Mouse (Mus musculus) hindbrain, postnatal 0 days (tissue): ENCODE data around the gene Pusl1. TPM values are rescaled to one million over a fixed set of nuclear protein-coding genes. Genes with fewer than 3 reads are reported as not detected.

Experiments
- ATAC-seq: fragments of 200-750 bp; cut with Nextera tagmentation; 2 replicates; pipeline ENCODE4 v1.8.0; 2017; ENCODE audit warnings: mild to moderate bottlenecking, moderate TSS enrichment, moderate library complexity
- DNase-seq: peaks from one replicate; pipeline ENCODE4 v3.0.0-alpha.2; 2015; ENCODE audit warnings: low spot score
- H3K27ac ChIP-seq: fragments of 300-500 bp; sonication (generic); 2 replicates; pipeline ENCODE4 v1.5.1; 2014; ENCODE audit warnings: mild to moderate bottlenecking
- H3K27me3 ChIP-seq: fragments of 300-500 bp; sonication (generic); 2 replicates; pipeline ENCODE4 v1.6.1; 2014; ENCODE audit warnings: low read length, mixed read lengths; ENCODE audit not compliant: insufficient read depth
- H3K36me3 ChIP-seq: fragments of 300-500 bp; sonication (generic); 2 replicates; pipeline ENCODE4 v1.6.1; 2014; ENCODE audit warnings: low read length, mixed read lengths; ENCODE audit not compliant: insufficient read depth
- H3K4me1 ChIP-seq: fragments of 300-500 bp; sonication (generic); 2 replicates; pipeline ENCODE4 v1.6.1; 2014; ENCODE audit warnings: antibody characterized with exemption, low read length, mixed read lengths; ENCODE audit not compliant: insufficient read depth
- H3K4me2 ChIP-seq: fragments of 300-500 bp; sonication (generic); 2 replicates; pipeline ENCODE4 v1.6.1; 2014; ENCODE audit warnings: low read depth, mild to moderate bottlenecking, low read length, moderate library complexity, mixed read lengths
- H3K4me3 ChIP-seq: fragments of 300-500 bp; sonication (generic); 2 replicates; pipeline ENCODE4 v1.5.1; 2014; ENCODE audit warnings: low read length
- H3K9ac ChIP-seq: fragments of 300-500 bp; sonication (generic); replicated peaks from 2 replicates; pipeline ENCODE4 v1.6.1; 2014; ENCODE audit warnings: mild to moderate bottlenecking, low read length, moderate library complexity, mixed read lengths
- H3K9me3 ChIP-seq: fragments of 300-500 bp; sonication (generic); 2 replicates; pipeline ENCODE4 v1.6.1; 2016; ENCODE audit warnings: low read length, mixed read lengths
- CTCF ChIP-seq: IDR thresholded peaks from 2 replicates; pipeline ENCODE4 v1.5.1; 2016; ENCODE audit warnings: antibody characterized with exemption, control low read depth, low read depth
- WGBS: fragments of 180-500 bp; shearing (Covaris S2); extraction: QIAGEN DNeasy Blood & Tissue Kit; methylation state at CpG from one replicate; pipeline ENCODE4 v1.1.7; 2014; 5-methylcytosine and 5-hydroxymethylcytosine counted together
- polyA plus RNA-seq: library from polyadenylated mRNA; unstranded; fragments of >200 nt; fragmentation: Nextera tagmentation; extraction: Ambion mirVana; gene quantifications from 2 replicates; pipeline ENCODE4 v1.2.1, GENCODE M21; 2015
- total RNA-seq: library from RNA; depleted of rRNA; stranded (reverse); fragments of >200 nt; gene quantifications from 2 replicates; pipeline ENCODE4 v1.2.3, GENCODE M21; 2014

Pusl1 gene
- total and polyA plus RNA-seq, 2 experiments from 2014 or later: 58.8 to 73.6 TPM

- Histone ChIP-seq H3K36me3 (peaks cover 28% of the 10 kb centered on the region), H3K27ac (peak overlapping the region; percentile 84), H3K9ac (peak overlapping the region; percentile 89), H3K4me2 (peak overlapping the region; percentile 73), H3K4me3 (peak overlapping the region; percentile 79), H3K27me3 (no peaks in the 10 kb centered on the region), H3K9me3 (no peaks in the 10 kb centered on the region), H3K4me1 (peaks cover 32% of the 10 kb centered on the region)
- TF ChIP-seq CTCF: no peak
- DNase-seq (peak; percentile 85), ATAC-seq (0 out of 2 replicates have a peak, but pooled peaks have one; percentile 5)
- 19% methylated on average over 6 of the region's 6 CpGs for WGBS
Observed at GRCm38 (mm10) chr4:155895216-155895615, 3.6 kb upstream of the Pusl1 start.

DNA sequence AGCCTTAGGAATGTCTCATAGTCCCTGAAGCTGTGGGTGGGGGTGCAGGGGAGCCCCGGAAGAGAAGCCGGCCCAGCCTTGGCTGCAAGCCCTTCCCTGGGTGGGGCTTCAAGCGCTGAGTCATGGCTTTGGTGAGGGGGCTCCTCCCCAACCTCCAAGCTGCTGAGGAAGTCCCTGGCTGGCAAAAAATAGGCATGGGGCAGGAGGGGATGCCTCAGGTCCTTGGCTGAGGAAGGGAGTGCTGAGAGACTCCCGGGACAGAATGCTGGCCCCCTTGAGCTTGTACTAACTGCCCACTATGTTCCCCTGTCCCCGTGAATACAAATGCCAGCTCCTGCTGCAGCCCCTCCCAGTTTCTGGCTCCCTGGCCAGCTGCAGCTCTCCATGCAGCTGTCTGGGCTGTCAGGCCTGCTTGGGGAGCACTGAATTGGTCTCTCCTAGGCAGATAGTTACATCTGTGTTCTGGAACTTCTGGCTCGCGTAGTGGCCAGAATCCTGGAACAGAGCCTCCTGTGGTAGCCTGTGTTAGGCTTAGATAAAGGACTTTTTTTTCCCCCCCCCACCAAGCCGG, 2.8 kb upstream of the Pusl1 start:
- WGBS: 15% methylated on average over 8 of the region's 8 CpGs
- Histone ChIP-seq H3K4me3 (peak overlapping the region; percentile 79), H3K36me3 (peaks cover 21% of the 10 kb centered on the region; the same call in 1 of the 2 replicates), H3K9me3 (no peaks in the 10 kb centered on the region), H3K27me3 (no peaks in the 10 kb centered on the region), H3K27ac (peak overlapping the region; percentile 84), H3K4me1 (peaks cover 32% of the 10 kb centered on the region), H3K4me2 (peak overlapping the region; percentile 73), H3K9ac (peak overlapping the region; percentile 89)
- peak; percentile 39 for TF ChIP-seq CTCF
- ATAC-seq (peak; percentile 1; the same call in 1 of the 2 replicates), DNase-seq (peak; percentile 55)

GRCm38 (mm10) chr4:155893212-155893690, 1.7 kb upstream of the Pusl1 start:
- Histone ChIP-seq H3K27me3 (no peaks in the 10 kb centered on the region), H3K4me1 (peaks cover 32% of the 10 kb centered on the region), H3K27ac (peak overlapping the region; percentile 84; the same call in 1 of the 2 replicates), H3K9me3 (no peaks in the 10 kb centered on the region), H3K36me3 (peaks cover 21% of the 10 kb centered on the region; the same call in 1 of the 2 replicates), H3K9ac (peak overlapping the region; percentile 89), H3K4me3 (peak overlapping the region; percentile 79), H3K4me2 (peak overlapping the region; percentile 73)
- ATAC-seq (no peak), DNase-seq (no peak)
- WGBS: 57% methylated on average over 8 of the region's 8 CpGs
- TF ChIP-seq CTCF: no peak

DNA sequence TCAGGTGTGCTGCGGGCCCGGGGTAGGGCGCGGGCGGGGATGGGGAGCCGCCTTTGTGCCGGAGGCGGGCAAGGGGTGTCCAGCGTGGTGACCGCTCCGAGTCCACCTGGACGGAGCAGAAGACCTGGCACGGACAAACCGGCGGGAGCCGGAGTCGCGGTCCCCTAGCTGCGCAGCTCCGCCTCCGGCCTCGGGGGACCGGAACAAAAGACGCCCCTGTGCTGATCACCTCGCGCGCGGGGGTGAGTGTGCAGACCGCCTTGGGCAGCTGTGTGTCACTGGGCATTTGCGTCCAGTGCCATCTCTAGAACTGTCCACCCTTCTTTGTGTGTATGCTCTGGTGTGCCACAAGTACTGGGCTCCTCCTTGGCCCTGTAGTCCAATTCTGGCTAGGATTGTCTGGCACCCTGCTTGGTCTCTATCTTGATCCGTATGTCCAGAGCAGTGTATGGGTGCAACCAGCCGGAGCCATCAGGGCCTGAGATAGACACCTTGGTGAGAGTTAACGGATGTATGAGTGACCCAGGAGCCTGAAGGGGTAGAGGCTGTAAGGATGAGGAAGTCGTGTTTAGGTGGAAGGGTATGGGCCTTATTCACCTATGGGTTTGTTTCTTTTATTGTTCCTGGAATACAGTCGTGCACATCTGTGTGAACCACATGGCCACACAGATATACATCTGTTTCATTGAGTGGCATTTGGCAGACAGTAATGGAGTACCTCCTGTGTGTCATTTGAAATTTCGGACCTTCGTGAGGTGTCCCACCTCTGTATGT, 1.0 kb upstream of the Pusl1 start:
- peak; percentile 50 for ATAC-seq
- 2% methylated on average over 36 of the region's 37 CpGs for WGBS
- H3K4me2 ChIP-seq: peak overlapping the region; percentile 73
- no peaks in the 10 kb centered on the region for H3K27me3 ChIP-seq
- no peak for TF ChIP-seq CTCF
- peak overlapping the region; percentile 79 for H3K4me3 ChIP-seq
- peaks cover 24% of the 10 kb centered on the region for H3K36me3 ChIP-seq
- DNase-seq: peak; percentile 66
- peaks cover 32% of the 10 kb centered on the region for H3K4me1 ChIP-seq
- H3K9ac ChIP-seq: peak overlapping the region; percentile 89
- H3K27ac ChIP-seq: peak overlapping the region; percentile 99
- no peaks in the 10 kb centered on the region for H3K9me3 ChIP-seq

DNA sequence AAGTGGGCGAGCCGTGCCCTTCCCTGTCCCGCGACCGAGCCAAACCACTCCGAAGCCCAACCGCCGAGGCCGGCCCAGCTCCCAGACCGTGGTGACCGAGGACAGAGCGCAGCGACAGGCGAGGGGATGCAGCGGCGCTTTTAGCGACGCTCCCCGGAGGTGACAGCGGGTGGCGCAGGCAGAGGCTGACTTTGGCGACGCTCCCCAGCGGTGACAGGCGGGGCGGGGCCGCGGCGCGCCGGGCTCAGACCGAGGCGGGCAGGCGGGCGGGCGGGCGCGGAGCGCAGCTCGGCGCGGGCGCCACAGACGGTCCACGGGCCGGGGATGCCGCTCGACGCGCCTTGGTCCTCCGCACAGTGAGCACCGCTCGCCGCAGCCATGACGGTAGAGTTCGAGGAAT, 436 bp upstream of the Pusl1 start:
- peak overlapping the region; percentile 89 for H3K9ac ChIP-seq
- peaks cover 29% of the 10 kb centered on the region for H3K36me3 ChIP-seq
- H3K27ac ChIP-seq: peak overlapping the region; percentile 99
- H3K9me3 ChIP-seq: no peaks in the 10 kb centered on the region
- no peaks in the 10 kb centered on the region for H3K27me3 ChIP-seq
- ATAC-seq (peak; percentile 87), DNase-seq (peak; percentile 95)
- under 1% methylated on average over 52 of the region's 56 CpGs for WGBS
- H3K4me3 ChIP-seq: peak overlapping the region; percentile 79
- H3K4me1 ChIP-seq: peaks cover 32% of the 10 kb centered on the region
- H3K4me2 ChIP-seq: peak overlapping the region; percentile 73
- TF ChIP-seq CTCF: 0 out of 2 replicates have a peak, but pooled peaks have one; percentile 39

- peak overlapping the region; percentile 79 for H3K4me3 ChIP-seq
- H3K9me3 ChIP-seq: no peaks in the 10 kb centered on the region
- H3K4me1 ChIP-seq: peaks cover 31% of the 10 kb centered on the region
- peaks cover 32% of the 10 kb centered on the region for H3K36me3 ChIP-seq
- DNase-seq (no peak), ATAC-seq (peak; percentile 0; the same call in 1 of the 2 replicates)
- H3K9ac ChIP-seq: peak overlapping the region; percentile 89
- peak overlapping the region; percentile 99 for H3K27ac ChIP-seq
- no peak for TF ChIP-seq CTCF
- WGBS: 0% methylated on average over 34 of the region's 34 CpGs
- peak overlapping the region; percentile 73 for H3K4me2 ChIP-seq
- no peaks in the 10 kb centered on the region for H3K27me3 ChIP-seq
Observed at GRCm38 (mm10) chr4:155891011-155891471, 540 bp downstream of the Pusl1 start.
